Mouse (Mus musculus) C2C12 (cell line): Measurements from ENCODE around the gene Tenm2. TPM values are rescaled to one million over a fixed set of nuclear protein-coding genes. Genes with fewer than 3 reads are reported as not detected.

Experiments
- H3K27me3 ChIP-seq: one replicate; pipeline ENCODE4 v1.6.1; 2011; ENCODE audit not compliant: control insufficient read depth, insufficient read depth, insufficient read length
- H3K36me3 ChIP-seq: one replicate; pipeline ENCODE4 v1.6.1; 2011; ENCODE audit not compliant: control insufficient read depth, insufficient read depth
- H3K4me3 ChIP-seq: one replicate; pipeline ENCODE4 v1.5.1; 2011; ENCODE audit warnings: mild to moderate bottlenecking, control low read depth; ENCODE audit not compliant: poor library complexity, insufficient read depth, severe bottlenecking
- H3K79me2 ChIP-seq: one replicate; pipeline ENCODE4 v1.6.1; 2011; ENCODE audit not compliant: control insufficient read depth, insufficient read depth
- H3K79me3 ChIP-seq: one replicate; pipeline ENCODE4 v1.6.1; 2011; ENCODE audit warnings: low read depth, control low read depth
- H3ac ChIP-seq: one replicate; pipeline ENCODE3; 2011; ENCODE audit warnings: low read depth; ENCODE audit not compliant: control insufficient read depth, insufficient read length
- CEBPB ChIP-seq: IDR thresholded peaks from one replicate; pipeline ENCODE4 v1.6.1; 2011; ENCODE audit warnings: low read depth, mild to moderate bottlenecking, control low read depth, moderate library complexity
- CTCF ChIP-seq: IDR thresholded peaks from one replicate; pipeline ENCODE4 v1.5.1; 2011; ENCODE audit not compliant: control insufficient read depth, insufficient read depth, insufficient read length
- FOSL1 ChIP-seq: IDR thresholded peaks from one replicate; pipeline ENCODE4 v1.8.0; 2011; ENCODE audit warnings: mild to moderate bottlenecking, low read length; ENCODE audit not compliant: poor library complexity, insufficient read depth, severe bottlenecking
- MAX ChIP-seq: IDR thresholded peaks from one replicate; pipeline ENCODE4 v1.6.1; 2011; ENCODE audit warnings: mild to moderate bottlenecking, control low read depth
- MYOD1 ChIP-seq: IDR thresholded peaks from one replicate; pipeline ENCODE4 v1.6.1; 2011; ENCODE audit warnings: low read depth; ENCODE audit not compliant: control insufficient read depth, insufficient read length
- MYOG ChIP-seq: IDR thresholded peaks from one replicate; pipeline ENCODE4 v1.6.1; 2011; ENCODE audit not compliant: control insufficient read depth, insufficient read length; ENCODE audit errors: extremely low read depth
- USF1 ChIP-seq: IDR thresholded peaks from one replicate; pipeline ENCODE4 v1.6.1; 2011; ENCODE audit warnings: low read depth, mild to moderate bottlenecking, control low read depth, moderate library complexity
- polyA plus RNA-seq: library from polyadenylated mRNA; unstranded; fragments of >200 nt; fragmentation: generic; extraction: Trizol; gene quantifications from one replicate; pipeline ENCODE4 v1.2.1, GENCODE M21; 2012; ENCODE audit warnings: missing spikeins

Gene Tenm2
- polyA plus RNA-seq, 1 experiment = not detected

DNA sequence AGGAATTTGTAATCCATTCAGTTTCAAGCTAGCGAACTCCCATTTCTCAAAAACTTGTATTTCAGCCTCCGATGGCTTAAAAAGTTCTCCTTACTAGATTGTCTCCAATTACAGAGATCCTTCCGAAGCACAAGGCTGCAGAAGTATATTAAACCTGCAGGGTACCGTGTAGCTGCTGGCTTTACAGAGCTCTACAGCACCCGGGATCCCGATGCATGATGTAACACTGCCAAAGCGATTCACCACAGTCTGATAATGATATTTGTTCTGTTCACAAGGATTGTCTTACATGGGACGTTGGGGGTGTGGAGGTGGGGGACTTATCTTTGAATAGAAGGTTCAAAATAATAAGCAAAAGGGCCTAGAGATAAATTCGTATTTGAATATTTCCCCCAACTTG is 564.6 kb downstream of the Tenm2 start:
- TF ChIP-seq CEBPB (no peak), CTCF (no peak), MAX (no peak), MYOG (no peak), FOSL1 (no peak), MYOD1 (no peak), USF1 (no peak)
- H3K79me2 ChIP-seq = no peaks in the 10 kb centered on the region
- H3ac ChIP-seq = no peak overlapping the region
- H3K36me3 ChIP-seq = no peaks in the 10 kb centered on the region
- no peak overlapping the region for H3K4me3 ChIP-seq
- no peaks in the 10 kb centered on the region for H3K79me3 ChIP-seq
- H3K27me3 ChIP-seq = no peaks in the 10 kb centered on the region

- no peaks in the 10 kb centered on the region for H3K36me3 ChIP-seq
- H3K79me3 ChIP-seq = no peaks in the 10 kb centered on the region
- TF ChIP-seq MYOD1 (no peak), USF1 (no peak), CTCF (no peak), MYOG (no peak), FOSL1 (no peak), MAX (no peak), CEBPB (no peak)
- H3K27me3 ChIP-seq = no peaks in the 10 kb centered on the region
- H3ac ChIP-seq = no peak overlapping the region
- H3K4me3 ChIP-seq = no peak overlapping the region
- no peaks in the 10 kb centered on the region for H3K79me2 ChIP-seq
These were observed 571.7 kb downstream of the Tenm2 start for GRCm38 (mm10) chr11:36664026-36664425.

DNA sequence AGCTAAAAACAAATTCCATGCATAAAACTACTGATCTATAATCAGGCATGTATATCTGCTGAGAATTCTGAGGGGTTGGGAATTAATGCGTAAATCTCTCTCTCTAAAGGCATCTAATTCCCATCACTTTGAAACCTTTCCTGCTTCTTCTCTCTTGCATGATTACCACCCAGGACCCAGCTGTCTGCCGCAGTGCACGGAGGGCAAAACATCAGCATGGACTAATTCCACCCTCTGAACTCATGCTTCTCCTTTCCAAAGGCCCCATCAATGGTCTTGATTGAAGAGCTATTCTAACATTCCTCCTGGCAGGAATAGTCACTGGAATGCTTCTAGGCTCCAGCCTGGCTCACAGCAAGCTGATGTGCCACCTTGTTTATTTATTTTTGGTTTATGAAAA is 572.2 kb downstream of the Tenm2 start:
- no peaks in the 10 kb centered on the region for H3K36me3 ChIP-seq
- H3K27me3 ChIP-seq = no peaks in the 10 kb centered on the region
- H3K4me3 ChIP-seq = no peak overlapping the region
- H3K79me2 ChIP-seq = no peaks in the 10 kb centered on the region
- no peaks in the 10 kb centered on the region for H3K79me3 ChIP-seq
- TF ChIP-seq USF1 = no peak
- no peak for TF ChIP-seq MAX
- TF ChIP-seq MYOD1 = no peak
- no peak overlapping the region for H3ac ChIP-seq

DNA sequence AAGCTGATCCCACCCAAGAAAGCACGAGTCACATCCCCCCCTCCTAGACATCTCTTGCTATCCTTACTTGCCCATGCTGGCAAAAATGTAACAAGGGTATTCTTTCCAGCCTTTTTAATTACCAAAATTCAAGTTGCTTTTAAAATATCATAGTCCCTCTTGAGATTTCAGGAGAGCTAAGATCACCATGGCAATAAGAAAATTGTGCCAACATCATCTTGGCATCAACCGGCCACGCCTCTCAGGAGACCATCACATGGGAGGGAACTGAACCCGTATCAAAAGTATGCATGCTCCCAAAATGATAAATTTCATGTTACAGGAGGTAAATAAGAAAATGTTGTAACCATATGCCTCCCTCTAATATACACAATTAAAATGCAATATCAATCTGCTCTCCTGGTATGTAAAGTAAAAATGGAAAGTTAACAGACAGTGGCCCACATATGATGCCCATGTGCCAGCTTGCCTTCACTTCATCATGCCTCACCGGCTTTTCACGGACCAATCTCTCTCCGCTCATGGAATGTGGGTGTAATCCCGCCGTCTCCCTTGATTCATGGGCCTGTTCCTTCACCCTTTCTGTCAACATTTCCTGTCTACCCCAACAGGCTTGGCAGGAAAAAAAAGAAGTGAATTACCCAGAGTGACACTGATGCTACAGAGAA is 582.0 kb downstream of the Tenm2 start:
- Histone ChIP-seq H3ac (no peak overlapping the region), H3K27me3 (no peaks in the 10 kb centered on the region), H3K36me3 (no peaks in the 10 kb centered on the region), H3K79me3 (no peaks in the 10 kb centered on the region), H3K79me2 (no peaks in the 10 kb centered on the region), H3K4me3 (no peak overlapping the region)
- TF ChIP-seq MYOG (no peak), FOSL1 (no peak), CEBPB (no peak), MYOD1 (no peak), USF1 (no peak), MAX (no peak), CTCF (no peak)

- no peaks in the 10 kb centered on the region for H3K36me3 ChIP-seq
- TF ChIP-seq FOSL1 = no peak
- no peak for TF ChIP-seq CEBPB
- no peak for TF ChIP-seq MYOD1
- no peak for TF ChIP-seq MAX
- TF ChIP-seq MYOG = no peak
- no peak for TF ChIP-seq USF1
- no peak for TF ChIP-seq CTCF
- no peaks in the 10 kb centered on the region for H3K79me3 ChIP-seq
- H3K79me2 ChIP-seq = no peaks in the 10 kb centered on the region
- no peak overlapping the region for H3K4me3 ChIP-seq
- no peaks in the 10 kb centered on the region for H3K27me3 ChIP-seq
- H3ac ChIP-seq = no peak overlapping the region
These were observed 588.6 kb downstream of the Tenm2 start for GRCm38 (mm10) chr11:36647179-36647578.

DNA sequence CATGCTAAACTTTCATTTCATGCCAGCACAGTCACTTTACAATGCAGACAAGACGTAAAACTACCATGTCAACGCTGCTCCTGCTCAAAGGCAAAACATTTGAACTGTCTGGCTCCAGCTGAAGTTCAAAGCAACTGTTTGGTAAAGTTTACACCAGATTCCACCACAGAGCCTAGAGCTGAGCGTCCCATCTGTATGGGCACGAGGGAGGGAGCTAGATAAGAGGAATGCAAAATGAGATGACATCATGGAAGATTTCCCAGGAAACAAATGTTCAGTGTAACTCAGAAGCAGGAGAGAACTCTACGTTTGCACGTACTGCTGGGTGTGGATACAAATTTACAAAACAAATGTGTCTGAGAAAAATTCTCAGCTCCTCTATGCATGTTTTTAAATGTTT is 600.7 kb downstream of the Tenm2 start:
- no peaks in the 10 kb centered on the region for H3K27me3 ChIP-seq
- no peaks in the 10 kb centered on the region for H3K36me3 ChIP-seq
- no peaks in the 10 kb centered on the region for H3K79me2 ChIP-seq
- no peak for TF ChIP-seq MAX
- TF ChIP-seq CTCF = no peak
- no peak for TF ChIP-seq USF1
- TF ChIP-seq CEBPB = no peak
- no peak for TF ChIP-seq MYOG
- TF ChIP-seq FOSL1 = no peak
- no peak for TF ChIP-seq MYOD1
- no peak overlapping the region for H3K4me3 ChIP-seq
- no peak overlapping the region for H3ac ChIP-seq
- H3K79me3 ChIP-seq = no peaks in the 10 kb centered on the region
